Mouse (Mus musculus) olfactory bulb, adult 2 months (tissue): Measurements from ENCODE around the gene Kcnmb3.

Source experiments
- CTCF ChIP-seq: fragments of 200-500 bp; IDR thresholded peaks from 2 replicates; pipeline ENCODE4 v1.5.1; 2012; ENCODE audit warnings: low read depth, mild to moderate bottlenecking, low read length, moderate library complexity; ENCODE audit not compliant: insufficient read depth
- POLR2A ChIP-seq: fragments of 200-500 bp; IDR thresholded peaks from 2 replicates; pipeline ENCODE4 v1.6.1; 2012; ENCODE audit warnings: mild to moderate bottlenecking, low read depth, low read length, moderate library complexity; ENCODE audit not compliant: insufficient read depth

DNA sequence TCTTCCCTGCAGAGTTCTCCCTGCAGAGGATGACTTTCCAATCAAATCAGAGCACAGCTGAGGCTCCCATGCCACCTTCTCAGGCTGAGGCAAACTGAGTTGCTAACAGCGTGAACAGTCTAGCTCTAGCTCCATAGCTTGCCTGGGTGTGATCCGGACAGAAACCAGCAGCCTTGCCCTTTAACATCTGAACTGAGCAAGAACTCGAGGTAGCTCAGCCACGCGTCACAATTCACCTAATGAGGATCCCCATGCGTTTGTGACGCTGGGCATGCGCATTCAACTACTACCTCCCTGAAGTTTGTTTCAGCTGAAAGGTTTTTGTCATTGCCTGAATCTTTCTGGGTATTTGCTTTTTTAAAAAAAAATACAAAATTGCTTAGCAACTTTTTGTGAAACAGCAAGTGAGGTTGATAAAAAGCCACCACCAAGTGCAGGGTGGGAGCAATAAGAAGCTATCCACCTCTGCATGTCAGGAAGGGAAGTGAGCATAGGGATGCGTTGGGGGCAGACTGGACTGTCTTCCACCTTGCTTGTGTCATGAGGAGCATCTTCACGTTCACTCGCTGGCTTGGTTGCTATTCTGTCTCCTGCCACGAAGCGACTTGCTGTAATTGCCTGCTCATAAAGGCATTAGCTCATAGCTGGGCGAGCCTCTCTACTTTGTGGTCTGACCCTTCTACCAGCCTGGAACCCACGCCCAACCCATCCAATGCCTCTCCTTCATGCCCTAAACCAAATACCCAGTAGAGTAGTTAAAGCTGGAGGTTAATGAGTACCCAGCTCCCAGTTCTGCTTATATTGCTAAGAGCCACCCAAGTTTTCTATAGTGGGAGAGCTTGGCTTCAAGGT lies 1.7 kb downstream of the Kcnmb3 start:
- no peak for TF ChIP-seq CTCF
- TF ChIP-seq POLR2A: no peak
